Mouse (Mus musculus) T-helper 17 cell (primary cell): ENCODE data around the gene Fam166a.

Experiments
- in situ Hi-C, 2 experiments: fragments of 300-600 bp; cut with MboI, MseI; formaldehyde crosslinking; loops; 1 replicate in 1 of 2; 2 replicates in 1 of 2; pipeline ENCODE4 v1.15.1; 2025; ENCODE audit warnings: high pct_unique_total_duplicates in 2 of 2

The Fam166a gene

DNA sequence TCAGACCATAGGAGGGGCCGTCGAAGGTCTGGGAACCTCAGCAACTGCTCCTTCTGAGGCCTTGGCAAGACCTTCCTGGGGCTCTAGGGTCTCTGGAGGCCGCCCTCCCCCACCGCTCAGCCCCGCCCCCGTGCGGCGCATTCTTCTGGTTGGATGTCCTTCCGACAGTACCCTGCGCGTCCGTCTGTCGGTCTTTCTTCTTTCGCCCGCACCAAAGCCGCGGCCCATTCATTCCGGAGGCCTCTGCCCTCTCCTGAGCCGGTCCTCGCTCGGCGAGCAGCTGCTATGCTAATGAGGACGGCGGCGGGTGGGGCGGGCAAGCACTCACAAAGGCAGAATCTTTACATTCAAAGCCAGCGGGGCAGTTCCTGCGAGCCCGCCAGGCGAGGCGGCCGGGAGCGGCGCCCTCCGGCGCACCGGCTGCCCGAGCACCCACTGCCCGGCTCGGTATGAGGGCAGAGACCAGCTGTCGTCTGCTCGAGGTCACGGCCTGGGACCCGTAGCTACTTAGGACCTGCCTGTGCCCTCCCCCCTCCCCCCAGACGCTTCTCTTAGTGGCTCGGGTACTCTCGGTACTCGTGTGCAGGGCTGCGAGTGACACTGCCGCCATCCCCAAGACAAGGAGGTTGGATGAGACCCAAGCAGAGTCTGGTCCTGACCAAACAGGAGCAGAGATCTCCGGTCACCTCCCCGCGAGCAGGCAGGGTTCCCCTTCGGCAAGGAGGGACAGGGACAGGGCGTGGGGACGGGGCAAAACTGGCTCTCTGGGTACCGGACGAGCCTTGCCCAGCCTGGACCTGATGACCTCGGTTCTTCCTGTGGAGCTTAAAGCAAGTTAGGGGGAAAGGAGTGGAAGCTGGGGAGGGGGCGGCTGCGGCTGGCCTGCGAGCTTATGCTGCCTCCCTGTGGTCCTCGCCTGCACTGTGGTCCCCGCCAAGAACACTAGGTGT is 32.6 kb upstream of the Fam166a start:
- in situ Hi-C loops = no loop called here

DNA sequence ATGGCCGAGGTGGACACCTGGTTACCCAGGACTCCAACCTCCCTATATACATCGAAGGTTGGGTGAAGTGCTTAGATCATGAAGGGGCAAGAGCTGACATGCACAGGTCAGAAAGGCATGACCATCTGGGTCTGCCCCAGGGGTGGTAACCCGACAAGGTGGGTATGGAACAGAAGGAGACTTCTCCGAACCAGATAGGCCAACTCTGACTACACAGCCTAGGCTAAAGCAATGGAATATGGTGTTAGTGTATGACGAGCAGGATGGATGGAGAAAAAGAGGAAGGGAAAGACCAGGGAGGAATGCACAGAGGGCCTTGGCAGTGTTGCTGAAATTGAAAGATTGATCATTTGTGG is 32.0 kb upstream of the Fam166a start:
- in situ Hi-C loops = no loop called here

DNA sequence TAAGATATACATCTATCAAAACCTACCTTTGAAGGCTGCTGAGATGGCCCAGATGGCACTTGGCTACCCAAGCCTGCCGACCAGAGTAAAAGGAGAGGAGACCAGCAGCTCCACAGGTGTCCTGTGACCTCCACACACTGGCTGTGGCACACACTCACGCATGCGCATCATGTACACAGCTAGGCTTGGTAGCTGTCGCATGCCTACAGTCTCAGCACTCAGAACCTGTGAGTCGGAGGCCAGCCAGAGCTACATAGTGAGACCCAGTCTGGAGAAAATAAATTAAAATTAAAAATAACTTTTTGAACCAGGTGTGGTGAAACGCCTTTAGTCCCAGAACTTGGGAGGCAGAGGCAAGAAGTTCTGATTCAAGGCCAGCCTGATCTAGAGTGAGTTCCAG is 30.7 kb upstream of the Fam166a start:
- in situ Hi-C loops = no loop called here

DNA sequence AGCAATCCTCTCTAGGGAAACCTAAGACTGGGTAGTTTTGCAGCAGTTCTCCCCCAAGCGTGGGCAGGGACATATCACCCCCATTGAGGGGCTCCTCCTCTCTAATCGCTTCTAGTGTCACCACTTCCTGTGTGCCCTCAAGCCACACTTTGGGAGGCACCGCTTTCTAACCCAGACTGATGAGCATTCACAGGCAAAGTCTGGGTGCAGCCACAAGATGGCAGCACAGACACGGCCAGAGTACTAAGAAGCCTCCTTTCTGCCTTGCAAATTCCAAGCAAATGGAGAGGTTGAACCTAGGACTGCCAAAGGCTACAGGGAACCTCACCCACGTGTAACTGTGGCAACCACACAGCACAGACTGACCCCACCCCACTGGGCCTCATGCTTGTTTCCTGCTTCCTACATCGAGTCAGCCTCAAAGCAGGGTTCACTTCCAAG is 25.2 kb upstream of the Fam166a start:
- in situ Hi-C loops = loop anchor here in 1 of 2 experiments (5.0 kb wide), 1 partner anchor 59 kb away; no protein-coding TSS in a partner anchor

DNA sequence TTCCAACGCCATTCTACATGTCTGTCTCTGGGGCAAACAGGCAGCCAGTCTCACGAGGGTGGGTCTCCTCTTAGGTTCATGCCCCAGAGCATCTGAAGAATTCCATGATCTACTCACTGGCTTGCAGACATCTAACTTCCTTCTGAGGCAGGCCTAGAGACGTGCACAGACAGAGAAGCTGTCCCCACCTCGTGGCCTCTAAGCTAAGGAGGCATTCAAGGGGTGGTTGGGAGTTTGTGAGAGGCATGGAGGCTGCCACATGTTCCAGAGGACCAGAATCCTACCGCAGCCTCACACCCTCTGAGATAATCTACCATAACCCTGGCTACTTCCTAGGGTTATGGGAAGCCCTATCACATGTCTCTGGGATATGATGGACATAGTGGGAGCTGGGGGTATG is 24.5 kb upstream of the Fam166a start:
- in situ Hi-C loops = loop anchor here in 1 of 2 experiments (5.0 kb wide), 1 partner anchor 58 kb away; no protein-coding TSS in a partner anchor

DNA sequence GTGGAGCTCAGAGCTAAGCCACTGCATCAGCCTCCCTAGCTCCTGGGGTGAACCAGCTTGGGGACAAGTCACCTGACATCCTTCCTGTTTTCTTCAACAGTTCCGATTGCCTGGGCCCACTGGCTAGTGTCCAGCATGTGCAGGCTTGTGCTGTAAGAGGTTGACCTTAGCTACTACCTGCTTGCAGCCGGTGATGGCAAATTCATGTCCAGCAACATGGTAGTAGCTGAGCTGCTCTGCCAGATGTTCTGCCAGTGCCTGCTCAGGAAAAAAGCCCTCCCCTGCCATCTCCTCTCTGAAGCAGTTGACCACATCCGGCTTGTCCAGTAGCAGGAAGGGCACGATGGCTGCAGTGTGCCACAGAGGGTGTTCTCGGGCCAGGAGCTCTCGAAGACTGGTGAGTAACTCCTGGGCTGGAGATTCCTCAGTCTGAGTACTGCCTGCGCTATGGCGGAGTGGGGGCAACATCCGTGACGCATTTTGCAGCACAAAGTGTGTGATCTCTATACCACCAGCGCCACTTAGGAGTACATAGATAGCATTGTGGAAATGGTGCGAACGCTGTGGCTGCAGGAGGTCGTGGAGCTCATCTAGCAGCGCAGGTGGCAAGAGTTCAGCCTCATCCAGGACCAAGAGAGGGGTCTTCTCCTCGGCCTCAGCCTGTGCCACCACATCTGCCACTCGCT is 23.9 kb upstream of the Fam166a start:
- in situ Hi-C loops = loop anchor here in 1 of 2 experiments (5.0 kb wide), 1 partner anchor 58 kb away; no protein-coding TSS in a partner anchor

DNA sequence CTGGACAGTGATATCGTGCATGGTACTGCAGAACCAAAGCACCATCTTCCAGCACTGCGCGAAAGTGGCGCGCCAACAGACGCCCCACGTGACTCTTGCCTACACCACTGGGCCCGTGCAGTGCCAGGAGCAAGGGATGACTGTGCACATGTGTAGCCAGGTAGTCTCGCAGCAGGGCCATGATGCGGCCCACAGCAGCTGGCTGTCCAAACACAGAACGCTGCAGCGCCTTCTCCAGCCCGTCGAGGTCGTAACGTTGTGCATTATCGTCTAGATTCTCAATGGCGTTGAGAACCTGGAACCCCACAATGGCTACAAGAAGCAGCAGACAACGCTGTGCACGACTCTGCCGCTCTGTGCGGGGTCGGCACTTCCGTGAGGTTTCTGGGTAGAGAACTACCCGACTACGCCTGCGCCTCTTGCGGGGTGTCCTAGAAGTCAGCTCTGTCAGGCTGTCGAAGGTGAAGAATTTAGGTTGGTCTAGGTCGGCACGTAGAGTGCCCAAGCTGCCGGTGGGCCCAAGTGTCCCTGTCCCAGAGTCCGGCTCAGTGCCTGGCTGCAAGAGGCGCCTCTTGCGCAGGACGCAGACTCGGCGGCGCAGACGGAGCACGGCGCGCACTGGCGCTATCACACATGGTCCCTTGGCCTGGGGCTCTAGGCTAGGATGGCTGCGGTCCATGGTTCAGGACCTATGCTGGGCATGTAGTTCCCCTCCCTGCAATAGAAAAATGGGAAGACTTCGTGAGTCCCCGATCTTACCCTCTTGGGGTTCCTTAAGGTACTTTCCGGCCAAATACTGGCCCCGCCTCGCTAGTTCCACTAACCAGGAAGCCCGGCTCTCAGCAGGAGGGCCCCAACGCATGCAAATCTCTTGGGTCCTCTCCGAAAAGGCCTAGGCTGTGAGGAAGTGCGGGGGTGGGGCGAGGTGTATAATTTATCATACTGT is 23.1 kb upstream of the Fam166a start:
- in situ Hi-C loops = no loop called here

DNA sequence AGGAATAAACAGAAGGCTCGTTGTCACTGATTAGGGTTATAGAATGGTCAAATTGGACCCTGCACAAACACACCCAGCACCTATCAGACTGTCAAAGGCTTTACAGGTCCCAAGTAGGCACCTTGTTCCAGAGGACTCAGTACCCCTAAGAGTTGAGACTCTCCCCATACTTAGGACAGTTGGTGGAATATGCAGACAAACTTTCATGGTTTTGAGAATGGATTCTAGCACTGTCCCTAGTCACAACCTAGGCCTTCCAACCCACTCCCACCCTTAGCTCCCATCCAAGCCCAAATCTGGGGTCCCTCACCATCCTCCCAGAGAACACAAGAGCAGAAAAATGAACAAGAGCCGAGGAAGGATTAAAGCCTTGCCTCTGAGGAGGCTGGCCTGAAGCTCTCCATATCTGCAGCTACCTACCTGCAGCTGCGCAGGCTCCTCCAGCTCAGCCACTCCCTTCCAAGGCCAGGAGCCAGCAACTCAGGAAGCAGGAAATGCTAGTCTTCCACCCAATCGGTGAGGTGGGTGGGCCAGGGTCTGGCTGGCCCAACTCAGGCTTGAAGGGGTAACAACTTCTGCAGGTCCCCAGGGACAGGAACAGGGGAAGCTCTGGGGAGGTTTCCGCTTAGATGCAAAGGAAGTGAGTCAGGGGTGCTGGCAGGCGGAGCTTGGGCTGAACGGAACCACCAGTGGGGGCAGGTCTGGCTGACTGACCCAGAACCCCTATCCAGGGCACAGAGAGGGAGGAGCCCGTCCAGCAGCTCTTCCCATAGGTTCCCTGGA is 22.2 kb upstream of the Fam166a start, which contains the start of gene Tor4a:
Tor4a (minus strand) TSS at position 715 of the 783 bp plus-strand sequence.
- in situ Hi-C loops = no loop called here

DNA sequence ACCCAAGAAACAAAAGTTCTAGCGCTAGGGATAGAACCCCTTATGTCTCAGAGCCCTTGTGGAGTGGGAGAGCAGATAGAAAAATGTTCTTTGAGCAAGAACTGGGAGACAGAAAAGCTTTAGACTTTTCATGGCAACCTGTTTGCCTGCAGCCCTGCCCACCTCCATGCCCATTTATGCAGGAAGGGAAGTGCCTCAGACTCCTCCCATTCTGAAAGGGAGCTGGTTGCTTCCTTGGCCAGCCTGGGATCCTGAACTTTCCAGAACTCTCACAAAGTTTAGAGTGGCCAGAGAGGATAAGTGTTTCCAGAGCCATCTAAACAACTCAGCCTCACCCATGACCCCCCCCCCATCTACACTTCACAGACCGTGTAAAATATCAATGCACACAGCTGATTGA is 21.4 kb upstream of the Fam166a start:
- in situ Hi-C loops = no loop called here

DNA sequence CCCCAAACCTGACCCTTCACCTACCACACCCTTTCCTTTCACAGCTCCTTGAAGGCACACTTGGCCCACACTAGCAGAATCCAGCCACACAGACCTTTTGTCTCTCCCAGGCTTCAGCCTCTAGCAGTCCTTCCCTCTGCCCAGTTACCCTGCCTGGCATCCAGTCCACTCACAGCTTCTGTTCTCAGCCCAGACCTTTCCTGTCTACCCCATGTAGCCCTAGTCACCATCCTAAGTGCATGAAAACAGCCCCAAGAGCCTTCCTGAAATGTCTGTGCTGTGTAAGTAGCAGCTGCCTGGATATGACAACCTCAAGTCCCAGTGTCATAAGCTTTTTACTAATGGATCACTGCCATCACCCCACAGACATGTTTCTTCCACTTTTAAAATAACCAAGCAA is 20.6 kb upstream of the Fam166a start:
- in situ Hi-C loops = no loop called here

DNA sequence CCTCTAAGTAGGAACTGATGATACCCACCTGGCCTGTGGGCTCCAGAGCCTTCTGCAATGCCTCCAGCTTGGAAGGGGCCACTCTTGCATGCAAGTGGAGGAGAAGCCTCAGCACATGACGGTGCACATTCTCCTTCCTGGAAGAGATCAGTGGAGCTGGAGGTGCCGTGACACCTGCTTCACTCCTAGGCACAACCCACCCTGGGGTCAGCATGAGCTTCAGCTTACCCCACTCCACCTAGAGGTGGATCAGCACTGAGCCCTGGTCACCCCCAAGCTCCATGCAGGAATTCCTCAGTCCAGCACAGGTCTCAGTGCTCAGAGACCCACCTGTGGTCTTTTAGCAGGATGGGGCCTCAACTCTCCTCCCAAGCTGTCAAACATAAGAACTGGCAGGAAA is 17.9 kb upstream of the Fam166a start:
- in situ Hi-C loops = loop anchor here in 1 of 2 experiments (25.0 kb wide), 1 partner anchor 1712 kb away; the partner anchor contains the start of genes Med22, Rpl7a, Surf1 and Surf2

DNA sequence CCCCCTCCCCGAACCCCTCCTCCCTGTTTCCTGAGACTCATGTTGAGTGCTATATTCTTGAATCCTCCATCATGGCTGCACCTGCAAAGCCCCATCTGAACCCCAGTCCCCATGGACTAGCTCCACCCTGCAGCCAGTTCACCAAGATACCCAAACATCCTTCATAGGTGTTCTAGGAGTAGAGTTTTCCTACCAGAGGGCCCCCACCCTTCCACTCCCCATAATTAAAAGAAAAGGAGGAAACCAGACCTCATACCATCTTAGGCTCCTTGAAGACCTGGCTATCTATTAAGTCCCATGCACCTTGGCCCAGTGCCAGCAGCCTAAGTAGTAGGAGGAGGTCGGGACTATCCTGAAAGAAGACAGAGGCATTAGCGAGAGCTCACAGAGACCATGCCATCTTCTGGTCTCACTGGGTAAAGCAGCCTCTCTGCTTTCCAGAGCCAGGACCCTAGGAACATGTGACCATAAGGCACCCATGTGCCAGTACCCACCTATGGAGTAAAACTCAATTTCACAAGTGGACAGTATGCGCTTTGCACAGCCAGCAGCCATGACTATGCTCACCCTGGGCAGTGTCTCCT is 14.8 kb upstream of the Fam166a start:
- in situ Hi-C loops = loop anchor here in 1 of 2 experiments (25.0 kb wide), 1 partner anchor 1709 kb away; the partner anchor contains the start of genes Med22, Rpl7a, Surf1 and Surf2

DNA sequence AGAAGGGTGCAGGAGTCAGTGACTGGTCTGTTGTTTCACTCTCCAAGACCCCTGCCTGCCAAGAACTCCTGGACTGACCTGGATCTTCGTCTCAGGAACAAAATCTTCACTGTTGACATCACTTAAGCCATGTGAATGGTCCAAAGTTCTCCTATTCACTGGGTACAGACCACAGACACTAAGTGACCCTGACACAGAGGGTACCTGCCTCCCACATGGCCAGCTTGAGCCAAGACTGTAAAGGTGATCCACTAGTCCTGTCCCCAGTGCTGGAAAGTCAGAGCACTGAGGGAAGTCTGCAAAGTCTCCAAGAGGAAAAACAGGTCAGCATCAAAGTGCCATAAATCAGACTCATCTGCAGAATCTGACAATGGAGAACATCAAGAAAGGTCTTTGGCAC is 11.0 kb upstream of the Fam166a start:
- in situ Hi-C loops = loop anchor here in 1 of 2 experiments (25.0 kb wide), 1 partner anchor 1705 kb away; the partner anchor contains the start of genes Med22, Rpl7a, Surf1 and Surf2

DNA sequence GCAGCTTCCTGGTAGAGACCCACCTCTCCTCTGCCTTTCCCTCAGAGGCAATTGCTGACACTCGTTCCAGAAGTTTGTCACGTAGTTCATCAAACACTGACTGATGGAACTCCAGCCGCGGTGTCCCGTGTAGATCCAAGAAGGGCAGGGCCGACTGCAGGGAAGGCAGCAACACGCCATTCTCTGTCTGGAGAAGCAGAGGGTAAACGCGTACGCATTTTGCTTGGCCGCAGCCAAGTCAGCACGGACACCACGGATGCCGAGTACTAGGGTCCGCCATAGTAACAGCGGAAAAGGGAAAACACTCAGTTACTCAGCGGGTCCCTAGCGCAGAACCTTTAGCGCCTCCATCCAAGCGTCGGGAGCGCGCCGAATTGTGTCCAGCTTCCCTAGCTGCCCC is 7.9 kb upstream of the Fam166a start:
- in situ Hi-C loops = loop anchor here in 1 of 2 experiments (25.0 kb wide), 1 partner anchor 1702 kb away; the partner anchor contains the start of genes Med22, Rpl7a, Surf1 and Surf2

DNA sequence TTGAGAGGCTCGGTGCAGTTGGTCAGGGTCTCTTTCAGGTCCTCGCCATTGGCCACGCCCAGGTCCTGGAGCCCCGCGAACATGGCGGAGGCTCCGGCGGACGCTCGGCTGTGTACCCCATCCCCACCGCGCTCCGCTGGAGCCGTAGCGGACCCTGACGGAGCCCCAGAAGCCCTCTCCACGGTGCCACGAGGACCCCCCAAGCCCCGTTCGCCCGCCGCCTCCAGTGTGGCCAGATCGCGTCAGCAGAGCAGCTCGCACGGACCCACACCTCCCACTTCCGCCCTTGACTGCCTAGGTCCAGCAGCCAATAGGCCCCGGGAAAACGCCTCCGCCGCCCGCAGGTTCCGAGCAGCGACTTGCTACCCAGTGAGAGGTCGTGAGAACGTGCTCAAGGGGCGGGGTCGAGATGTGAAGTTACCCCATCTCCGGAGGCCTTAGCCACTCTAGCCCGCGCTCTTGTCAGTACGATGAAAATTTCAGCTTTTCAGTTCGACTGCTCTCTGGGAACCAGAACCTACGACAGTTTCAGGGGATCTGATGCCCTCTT is 7.3 kb upstream of the Fam166a start, which contains the start of gene Nelfb:
Nelfb (minus strand) TSS at position 369 of the 550 bp plus-strand sequence.
- in situ Hi-C loops = loop anchor here in 1 of 2 experiments (25.0 kb wide), 1 partner anchor 1701 kb away; the partner anchor contains the start of genes Med22, Rpl7a, Surf1 and Surf2

DNA sequence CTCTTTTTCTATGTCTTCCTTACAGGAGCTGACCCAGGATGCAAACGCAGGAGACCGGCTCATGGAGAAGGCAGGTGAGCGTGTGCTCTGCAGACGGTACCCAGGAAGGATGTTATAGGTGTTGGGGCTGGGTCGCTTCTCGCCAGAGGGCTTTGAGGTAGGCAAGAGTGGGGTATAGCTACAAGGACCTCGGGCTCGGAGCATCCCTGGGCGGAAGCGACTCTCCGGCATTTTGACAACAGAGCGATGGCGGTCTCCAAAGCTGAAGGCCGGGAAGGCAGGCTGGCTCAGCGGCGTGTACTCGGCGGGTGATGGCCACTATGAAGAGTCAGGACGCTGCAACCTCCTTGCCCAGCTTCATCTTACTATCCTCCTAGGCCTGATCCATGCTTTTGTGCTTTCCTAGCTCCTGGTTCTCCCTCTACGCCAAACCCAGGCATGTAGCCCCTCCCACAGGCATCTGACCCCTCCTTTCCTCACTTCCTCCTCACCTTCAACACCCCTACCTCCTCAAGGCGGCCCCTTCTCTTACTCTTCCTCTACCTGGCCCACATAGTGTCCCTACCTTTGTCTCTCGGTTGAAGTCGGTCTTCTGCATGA is 5.2 kb upstream of the Fam166a start:
- in situ Hi-C loops = loop anchor here in 1 of 2 experiments (25.0 kb wide), 1 partner anchor 1699 kb away; the partner anchor contains the start of genes Med22, Rpl7a, Surf1 and Surf2

DNA sequence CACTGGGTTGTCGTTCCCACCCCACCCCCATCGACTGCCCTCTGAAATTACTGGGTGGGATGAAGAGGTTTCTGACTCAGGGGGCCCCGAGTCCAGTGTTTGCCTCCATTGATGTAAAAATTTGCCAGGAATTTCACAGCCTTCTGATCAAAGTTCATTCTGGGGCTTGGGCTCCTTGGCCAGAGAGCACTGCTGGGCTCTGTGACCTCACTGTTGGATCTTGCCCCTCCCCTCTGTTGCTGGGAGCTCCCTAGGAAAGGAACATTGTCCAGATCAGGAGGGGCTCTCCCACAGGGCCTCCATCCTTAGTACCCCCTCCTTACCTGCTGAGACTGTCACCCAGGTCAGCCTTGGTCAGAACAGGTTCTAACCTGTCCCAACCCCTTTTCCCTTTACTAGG is 4.1 kb upstream of the Fam166a start, which contains the start of gene Stpg3:
Stpg3 (minus strand) TSS at position 194 of the 400 bp plus-strand sequence.
- in situ Hi-C loops = loop anchor here in 1 of 2 experiments (25.0 kb wide), 1 partner anchor 1698 kb away; the partner anchor contains the start of genes Med22, Rpl7a, Surf1 and Surf2

DNA sequence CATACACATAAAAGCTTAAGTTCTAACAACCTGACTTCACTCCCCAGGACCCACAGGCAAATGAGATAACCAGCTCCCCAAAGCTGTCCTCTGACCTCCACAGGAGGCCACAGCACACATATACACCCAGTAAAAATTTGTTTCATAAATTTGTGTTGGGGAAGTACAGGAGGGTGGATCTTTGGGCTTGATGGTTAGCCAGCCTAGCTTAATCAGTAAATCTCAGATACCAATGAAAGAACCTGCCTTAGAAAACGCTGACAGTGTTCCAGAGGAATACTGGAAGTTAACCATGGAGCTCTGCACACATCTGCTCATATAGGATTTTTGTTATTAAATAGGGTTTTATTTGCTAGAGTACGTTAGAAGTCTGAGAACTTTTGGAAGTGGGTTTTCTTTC is 879 bp upstream of the Fam166a start:
- in situ Hi-C loops = loop anchor here in 1 of 2 experiments (25.0 kb wide), 1 partner anchor 1695 kb away; the partner anchor contains the start of genes Med22, Rpl7a, Surf1 and Surf2
